Mouse (Mus musculus) liver, embryonic 12.5 days (tissue): Measurements from ENCODE around the gene Ccdc71. TPM values are rescaled to one million over a fixed set of nuclear protein-coding genes. Genes with fewer than 3 reads are reported as not detected.

Experiments
- ATAC-seq: fragments of 200-750 bp; cut with Nextera tagmentation; 2 replicates; pipeline ENCODE4 v1.8.0; 2017; ENCODE audit warnings: moderate number of reproducible peaks, mild to moderate bottlenecking, moderate library complexity
- H3K27ac ChIP-seq: fragments of 300-500 bp; sonication (generic); 2 replicates; pipeline ENCODE4 v1.5.1; 2016; ENCODE audit warnings: mild to moderate bottlenecking
- H3K27me3 ChIP-seq: fragments of 300-500 bp; sonication (generic); replicated peaks from 2 replicates; pipeline ENCODE4 v1.6.1; 2016; ENCODE audit warnings: mild to moderate bottlenecking, moderate library complexity
- H3K36me3 ChIP-seq: fragments of 300-500 bp; sonication (generic); 2 replicates; pipeline ENCODE4 v1.6.1; 2016; ENCODE audit warnings: mild to moderate bottlenecking, moderate library complexity
- H3K4me1 ChIP-seq: fragments of 300-500 bp; sonication (generic); 2 replicates; pipeline ENCODE4 v1.6.1; 2016
- H3K4me2 ChIP-seq: fragments of 300-500 bp; sonication (generic); 2 replicates; pipeline ENCODE4 v1.6.1; 2016; ENCODE audit warnings: mild to moderate bottlenecking, moderate library complexity
- H3K4me3 ChIP-seq: fragments of 300-500 bp; sonication (generic); 2 replicates; pipeline ENCODE4 v1.5.1; 2016; ENCODE audit warnings: mild to moderate bottlenecking, moderate library complexity
- H3K9ac ChIP-seq: fragments of 300-500 bp; sonication (generic); 2 replicates; pipeline ENCODE4 v1.6.1; 2016; ENCODE audit warnings: mild to moderate bottlenecking, moderate library complexity
- H3K9me3 ChIP-seq: fragments of 300-500 bp; sonication (generic); replicated peaks from 2 replicates; pipeline ENCODE4 v1.6.1; 2016; ENCODE audit warnings: mild to moderate bottlenecking, moderate library complexity
- WGBS: fragments of 180-500 bp; shearing (Covaris S2); methylation state at CpG from one replicate; pipeline ENCODE4 v1.1.7; 2016; ENCODE audit not compliant: insufficient replicate concordance; 5-methylcytosine and 5-hydroxymethylcytosine counted together
- polyA plus RNA-seq: library from polyadenylated mRNA; unstranded; fragments of >200 nt; fragmentation: Nextera tagmentation; extraction: Ambion mirVana; gene quantifications from 2 replicates; pipeline ENCODE4 v1.2.1, GENCODE M21; 2016

The Ccdc71 gene
- 28.5 and 32.9 TPM in 2 replicates for polyA plus RNA-seq

DNA sequence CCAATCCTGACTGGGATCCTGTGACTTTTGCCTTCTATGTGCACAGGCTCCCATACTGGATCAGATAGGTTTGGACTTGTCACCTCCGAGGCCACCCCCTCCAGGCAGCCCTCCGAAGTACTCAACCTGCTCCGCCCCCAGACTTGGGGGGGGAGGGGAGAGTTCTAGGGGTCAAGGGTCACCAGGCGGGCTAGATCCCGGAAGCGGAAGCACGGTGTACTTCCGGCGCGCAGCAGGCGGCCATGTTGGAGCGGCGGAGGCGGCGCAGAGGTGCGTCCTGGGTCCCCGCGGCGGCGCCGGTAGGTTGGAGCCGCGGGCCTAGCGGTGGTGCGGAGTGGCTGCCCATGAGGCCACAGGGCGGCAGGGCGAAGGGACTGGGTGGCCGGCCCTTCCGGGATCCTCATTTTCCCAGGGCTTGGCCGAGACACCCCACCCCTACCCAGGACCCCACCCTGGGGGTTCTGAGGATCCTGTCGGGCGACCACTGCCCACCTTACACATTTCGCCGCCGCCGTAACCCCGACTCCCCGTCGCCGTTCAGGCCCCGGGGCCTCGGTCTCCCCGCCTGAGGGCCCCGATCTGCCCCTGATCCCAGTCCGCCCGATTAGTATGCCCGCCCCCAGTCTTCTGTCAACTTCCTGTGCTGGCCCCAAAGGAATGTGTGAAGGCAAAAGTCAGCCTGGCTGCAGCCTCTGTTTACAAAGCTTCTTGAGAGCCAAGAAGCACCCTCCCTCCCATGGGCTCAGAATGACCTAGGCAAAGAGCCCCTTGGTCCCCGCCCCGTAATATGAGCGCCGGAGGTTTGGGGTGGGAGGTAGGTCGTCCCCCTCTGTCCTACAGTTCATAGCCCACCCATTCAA, at the start of gene Ccdc71:
Gene Ccdc71, plus strand, starts transcription at position 209 of the 860 bp plus-strand sequence.
- H3K4me2 ChIP-seq: peak within 1 kb of the TSS; percentile 91
- H3K9ac ChIP-seq: peak within 1 kb of the TSS; percentile 90
- peak within 1 kb of the TSS; percentile 84 for H3K27ac ChIP-seq
- H3K27me3 ChIP-seq: no peaks in the 10 kb centered on the region
- no peaks in the 10 kb centered on the region for H3K9me3 ChIP-seq
- ATAC-seq: peak; percentile 79
- H3K36me3 ChIP-seq: peaks cover 34% of the 10 kb centered on the region
- WGBS: under 1% methylated on average over 46 of the region's 52 CpGs
- H3K4me1 ChIP-seq: peaks cover 42% of the 10 kb centered on the region
- H3K4me3 ChIP-seq: peak within 1 kb of the TSS; percentile 84

DNA sequence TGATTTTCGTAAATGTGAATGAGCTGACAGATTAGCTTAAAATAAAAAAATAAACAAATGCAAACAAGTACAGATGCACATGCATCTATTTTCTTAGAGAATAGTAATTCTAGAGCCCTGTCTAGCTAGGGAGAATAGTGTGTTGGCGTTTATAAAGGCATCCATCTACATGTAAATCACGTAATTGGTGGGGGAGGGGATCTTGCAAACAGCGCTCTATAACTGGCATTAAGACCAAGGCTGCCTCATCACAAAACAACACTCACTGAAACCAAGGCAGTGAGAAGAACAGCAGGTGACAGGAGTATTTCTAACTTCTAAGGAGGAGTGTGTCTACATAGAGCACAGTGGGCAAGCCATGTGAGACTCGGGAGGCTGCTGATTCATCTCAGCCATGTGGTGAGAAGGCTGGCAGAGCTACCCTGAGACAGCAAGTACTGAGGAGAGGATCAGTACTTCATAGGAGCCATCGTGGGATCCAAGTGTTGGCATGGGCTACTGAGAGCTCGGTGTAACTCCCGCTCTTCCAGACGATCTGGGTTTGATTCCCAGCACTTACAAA, 48.9 kb upstream of the Ccdc71 start:
- ATAC-seq: no peak
- Histone ChIP-seq H3K4me3 (no peak overlapping the region), H3K9me3 (no peaks in the 10 kb centered on the region), H3K9ac (no peak overlapping the region), H3K4me2 (no peak overlapping the region), H3K36me3 (no peaks in the 10 kb centered on the region), H3K27ac (no peak overlapping the region), H3K4me1 (no peaks in the 10 kb centered on the region), H3K27me3 (no peaks in the 10 kb centered on the region)
- 70% methylated on average over 9 of the region's 9 CpGs for WGBS

- WGBS: 67% methylated on average over 1 of the region's 1 CpGs
- no peaks in the 10 kb centered on the region for H3K4me1 ChIP-seq
Measured at GRCm38 (mm10) chr9:108412221-108412620, 48.1 kb upstream of the Ccdc71 start.

DNA sequence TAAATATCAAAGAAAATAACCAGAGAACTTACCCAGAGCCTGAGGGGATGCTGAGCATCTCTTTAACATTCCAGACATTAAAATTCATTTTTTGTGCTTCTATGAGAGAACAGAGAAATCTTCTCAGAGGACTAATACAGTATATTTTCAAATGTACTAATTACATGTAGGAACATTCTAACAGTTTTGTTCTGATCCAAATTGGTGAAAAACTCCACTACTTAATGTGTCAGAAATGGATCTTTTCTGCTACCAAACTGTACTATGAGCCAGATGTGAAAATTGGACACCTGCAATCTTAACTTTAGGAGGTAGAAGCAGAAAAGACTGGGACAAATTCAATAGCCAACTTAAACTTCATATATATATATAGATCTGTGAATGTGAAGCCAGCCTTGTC, 31.9 kb upstream of the Ccdc71 start, which contains the start of gene Ccdc36:
Gene Ccdc36, minus strand, starts transcription at position 101 of the 400 bp plus-strand sequence.
- H3K4me1 ChIP-seq: peaks cover 7% of the 10 kb centered on the region
- ATAC-seq: no peak
- H3K9ac ChIP-seq: no peak within 1 kb of the TSS
- no peak within 1 kb of the TSS for H3K4me2 ChIP-seq
- H3K27me3 ChIP-seq: 0 out of 2 replicates have a peak, but pooled peaks cover 3% of the 10 kb centered on the region
- no peaks in the 10 kb centered on the region for H3K36me3 ChIP-seq
- no peaks in the 10 kb centered on the region for H3K9me3 ChIP-seq
- H3K4me3 ChIP-seq: no peak within 1 kb of the TSS
- no peak within 1 kb of the TSS for H3K27ac ChIP-seq

More at GRCm38 (mm10) chr9:108412221-108412620, 48.1 kb upstream of the Ccdc71 start:
- H3K36me3 ChIP-seq: no peaks in the 10 kb centered on the region
- no peak overlapping the region for H3K4me2 ChIP-seq
- H3K9ac ChIP-seq: no peak overlapping the region
- no peaks in the 10 kb centered on the region for H3K9me3 ChIP-seq
- H3K27ac ChIP-seq: no peak overlapping the region
- no peak overlapping the region for H3K4me3 ChIP-seq
- ATAC-seq: no peak
- H3K27me3 ChIP-seq: no peaks in the 10 kb centered on the region

- Histone ChIP-seq H3K27ac (no peak overlapping the region), H3K4me2 (peak overlapping the region; percentile 58), H3K9ac (peak overlapping the region; percentile 44; the same call in 1 of the 2 replicates), H3K4me1 (peaks cover 7% of the 10 kb centered on the region), H3K27me3 (peaks cover 3% of the 10 kb centered on the region; the same call in 1 of the 2 replicates), H3K36me3 (no peaks in the 10 kb centered on the region), H3K4me3 (peak overlapping the region; percentile 14; the same call in 1 of the 2 replicates), H3K9me3 (no peaks in the 10 kb centered on the region)
- 44% methylated on average over 32 of the region's 32 CpGs for WGBS
- peak; percentile 68 for ATAC-seq
Measured at GRCm38 (mm10) chr9:108431431-108432067, 28.8 kb upstream of the Ccdc71 start.

DNA sequence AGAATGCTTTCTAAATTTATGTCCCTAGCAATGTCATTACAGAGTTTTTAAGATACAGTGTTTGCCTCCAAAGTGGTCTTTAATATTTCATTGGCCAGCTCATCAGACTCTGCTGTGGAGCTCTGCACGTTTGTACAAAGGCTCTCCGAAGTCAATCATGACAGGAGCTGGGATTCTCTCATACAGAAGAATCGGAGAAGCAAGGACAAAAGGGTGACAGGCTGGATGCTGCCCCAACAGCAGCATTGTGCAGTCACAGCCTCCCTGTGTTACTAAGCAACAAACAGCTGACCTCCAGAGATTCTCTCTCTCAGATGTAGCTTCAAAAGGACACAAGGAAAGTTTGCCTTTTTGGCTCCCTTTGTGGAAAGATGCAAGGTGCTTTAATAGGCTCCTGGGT, 24.1 kb upstream of the Ccdc71 start, which contains the start of gene BC048562:
Gene BC048562, plus strand, starts transcription at position 301 of the 400 bp plus-strand sequence.
- H3K36me3 ChIP-seq: no peaks in the 10 kb centered on the region
- no peak within 1 kb of the TSS for H3K4me2 ChIP-seq
- H3K27me3 ChIP-seq: peaks cover 5% of the 10 kb centered on the region; the same call in 1 of the 2 replicates
- H3K4me3 ChIP-seq: no peak within 1 kb of the TSS
- H3K4me1 ChIP-seq: peaks cover 7% of the 10 kb centered on the region
- H3K27ac ChIP-seq: no peak within 1 kb of the TSS
- H3K9me3 ChIP-seq: no peaks in the 10 kb centered on the region
- WGBS: 66% methylated on average over 3 of the region's 3 CpGs
- H3K9ac ChIP-seq: no peak within 1 kb of the TSS
- no peak for ATAC-seq

- WGBS: 68% methylated on average over 6 of the region's 6 CpGs
- ATAC-seq: no peak
- Histone ChIP-seq H3K9me3 (no peaks in the 10 kb centered on the region), H3K27me3 (peaks cover 8% of the 10 kb centered on the region; the same call in 1 of the 2 replicates), H3K9ac (no peak overlapping the region), H3K4me1 (no peaks in the 10 kb centered on the region), H3K4me2 (no peak overlapping the region), H3K4me3 (no peak overlapping the region), H3K36me3 (no peaks in the 10 kb centered on the region), H3K27ac (no peak overlapping the region)
Measured at GRCm38 (mm10) chr9:108439176-108439575, 21.2 kb upstream of the Ccdc71 start.

DNA sequence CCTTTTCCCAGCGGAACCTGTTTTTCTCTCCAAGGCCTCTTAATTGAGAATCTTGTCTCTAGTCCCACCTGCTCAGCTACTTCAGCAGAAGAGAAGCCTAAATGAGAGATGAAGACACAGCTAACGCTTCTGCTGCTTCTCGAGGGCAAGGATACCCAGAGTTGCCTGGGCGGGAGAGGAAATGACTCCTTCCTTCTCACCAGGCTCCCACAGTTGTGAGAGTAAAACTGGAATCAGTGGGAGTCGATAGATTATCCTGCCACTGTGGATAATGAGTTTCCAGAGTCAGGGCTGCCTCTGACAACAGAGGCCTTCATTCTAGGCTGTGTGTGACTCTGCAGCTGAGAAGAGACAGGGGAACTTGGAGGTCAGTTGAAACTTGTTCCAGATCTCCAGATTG, 19.8 kb upstream of the Ccdc71 start:
- Histone ChIP-seq H3K4me2 (no peak overlapping the region), H3K36me3 (no peaks in the 10 kb centered on the region), H3K27me3 (peaks cover 13% of the 10 kb centered on the region; the same call in 1 of the 2 replicates), H3K9me3 (no peaks in the 10 kb centered on the region), H3K4me3 (no peak overlapping the region), H3K9ac (no peak overlapping the region), H3K27ac (no peak overlapping the region), H3K4me1 (no peaks in the 10 kb centered on the region)
- 60% methylated on average over 5 of the region's 5 CpGs for WGBS
- ATAC-seq: no peak

DNA sequence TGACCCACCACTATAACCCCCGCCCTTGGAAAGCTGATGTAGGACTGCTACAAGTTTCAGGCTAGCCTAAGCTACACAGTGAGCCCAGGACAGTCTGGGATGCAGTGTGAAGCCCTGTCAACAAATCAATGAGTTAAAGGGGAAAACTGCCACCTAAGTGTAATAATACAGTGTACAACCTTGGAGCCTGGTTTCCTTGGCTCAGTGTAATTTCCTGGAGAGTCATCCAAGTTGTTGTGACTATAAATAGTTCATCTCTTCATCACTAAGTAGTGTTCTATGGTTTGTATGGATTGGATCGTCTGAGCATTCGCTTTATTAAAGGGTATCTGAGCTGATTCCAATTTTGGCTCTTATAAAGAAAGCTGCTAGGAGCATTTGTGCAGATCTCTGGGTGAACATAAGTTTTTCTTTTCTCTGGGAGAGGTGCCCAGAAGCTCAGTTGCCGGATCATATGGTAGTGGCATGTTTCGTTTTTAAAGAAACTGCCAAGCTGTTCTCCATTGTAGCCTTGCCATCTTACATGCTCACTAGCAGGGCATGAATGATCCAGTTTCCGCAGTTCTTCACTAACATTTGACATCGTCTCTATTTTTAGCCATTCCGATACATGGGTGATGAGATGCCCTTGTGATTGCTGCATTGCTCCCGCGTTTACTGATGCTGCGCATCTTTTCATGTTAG, 18.9 kb upstream of the Ccdc71 start:
- no peak overlapping the region for H3K27ac ChIP-seq
- no peak overlapping the region for H3K9ac ChIP-seq
- WGBS: 79% methylated on average over 11 of the region's 11 CpGs
- H3K4me3 ChIP-seq: no peak overlapping the region
- no peaks in the 10 kb centered on the region for H3K36me3 ChIP-seq
- no peaks in the 10 kb centered on the region for H3K4me1 ChIP-seq
- no peaks in the 10 kb centered on the region for H3K9me3 ChIP-seq
- H3K27me3 ChIP-seq: peaks cover 15% of the 10 kb centered on the region; the same call in 1 of the 2 replicates
- ATAC-seq: no peak
- no peak overlapping the region for H3K4me2 ChIP-seq

DNA sequence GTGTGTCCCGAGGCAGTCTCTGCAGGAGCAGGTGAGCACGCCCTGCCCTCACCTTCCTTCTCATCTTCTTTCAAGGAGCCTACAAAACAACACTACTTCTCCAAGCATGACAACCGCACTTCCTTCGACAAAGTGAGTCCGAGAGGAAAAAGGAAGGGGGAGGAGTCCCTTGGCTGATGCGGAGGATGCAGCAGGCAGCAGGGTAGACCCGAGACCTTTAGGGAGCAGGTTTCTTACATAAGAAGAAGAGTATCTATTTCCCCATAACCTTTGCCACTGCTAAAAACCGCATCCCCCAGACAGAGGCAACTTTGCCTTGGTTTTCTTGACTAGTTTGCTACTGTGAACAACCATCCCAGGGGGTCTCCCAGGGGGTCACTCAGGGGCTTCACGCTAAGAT, 15.2 kb upstream of the Ccdc71 start:
- Histone ChIP-seq H3K27me3 (peaks cover 10% of the 10 kb centered on the region; the same call in 1 of the 2 replicates), H3K4me1 (peaks cover 9% of the 10 kb centered on the region), H3K9ac (no peak overlapping the region), H3K4me2 (no peak overlapping the region), H3K36me3 (peaks cover 17% of the 10 kb centered on the region), H3K4me3 (no peak overlapping the region), H3K9me3 (no peaks in the 10 kb centered on the region), H3K27ac (no peak overlapping the region)
- no peak for ATAC-seq
- 32% methylated on average over 9 of the region's 9 CpGs for WGBS

DNA sequence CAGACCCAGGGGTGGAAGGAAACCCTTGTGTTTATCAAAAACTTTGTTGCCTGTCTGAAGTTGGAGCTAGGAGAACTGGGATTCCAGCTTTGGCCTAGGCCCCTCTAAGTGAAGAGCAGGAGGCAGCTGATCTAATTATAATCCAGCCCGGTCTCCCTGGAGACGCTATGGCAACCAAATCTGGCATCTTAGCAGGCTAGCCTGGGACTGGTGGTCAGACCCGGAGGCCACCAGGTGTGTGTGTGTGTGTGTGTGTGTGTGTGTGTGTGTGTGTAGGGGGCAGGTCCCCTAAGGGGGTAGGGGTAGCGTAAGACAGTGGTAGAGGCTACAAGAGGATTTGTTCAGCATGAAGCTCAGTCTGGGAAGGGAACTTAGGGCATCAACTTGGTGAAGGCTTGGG, 10.5 kb upstream of the Ccdc71 start:
- Histone ChIP-seq H3K9ac (peak overlapping the region; percentile 50; the same call in 1 of the 2 replicates), H3K4me1 (peaks cover 51% of the 10 kb centered on the region), H3K9me3 (no peaks in the 10 kb centered on the region), H3K36me3 (peaks cover 17% of the 10 kb centered on the region), H3K27me3 (peaks cover 7% of the 10 kb centered on the region; the same call in 1 of the 2 replicates), H3K4me3 (peak overlapping the region; percentile 68; the same call in 1 of the 2 replicates), H3K27ac (peak overlapping the region; percentile 79), H3K4me2 (peak overlapping the region; percentile 98)
- 72% methylated on average over 4 of the region's 4 CpGs for WGBS
- no peak for ATAC-seq
